In the genomic region with DNA sequence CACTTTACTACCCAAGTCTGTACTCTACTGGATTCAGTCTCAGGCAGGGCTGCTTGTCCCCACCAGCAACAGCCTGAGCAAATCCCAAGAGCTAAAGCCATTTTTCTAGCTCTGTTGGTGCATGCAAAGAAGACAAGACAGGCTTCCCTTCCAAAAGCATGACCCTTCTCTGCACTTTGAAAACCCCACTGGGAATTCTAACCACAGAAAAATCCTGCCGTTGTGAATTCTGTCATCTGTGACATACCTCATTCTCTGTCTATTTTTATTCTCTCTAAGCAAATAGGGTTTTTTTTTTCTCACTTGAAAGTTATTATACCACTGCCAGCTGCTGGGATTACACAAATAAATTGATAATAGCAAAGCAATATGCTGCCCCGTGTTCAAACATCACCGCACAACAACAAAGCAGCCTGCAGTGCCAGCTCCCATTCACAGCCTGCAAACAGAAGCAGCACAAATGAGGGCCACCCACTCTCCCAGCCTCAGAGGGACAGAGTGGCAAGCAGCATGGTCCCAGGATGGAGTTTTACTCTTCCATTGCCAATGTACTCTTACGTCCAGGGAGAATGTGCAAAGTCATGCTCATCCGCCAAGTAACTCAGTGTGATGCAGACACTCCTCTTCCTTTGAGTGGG, we compare ENCODE assay signal across 11 mouse cellular contexts. TPM values are rescaled to one million over a fixed set of nuclear protein-coding genes. Genes with fewer than 3 reads are reported as not detected.
DNase-seq lines count a peak whose midpoint lies in the region; ATAC-seq and TF ChIP-seq lines count a peak whose summit lies in the region.
"Had no signal": no experiment of that assay in that cellular context is flagged by ENCODE, and none has a peak within 500 bp of the region (broad histone marks: within the 10 kb centered on the region; RNA-seq: fewer than 3 reads in every experiment).

No protein-coding gene starts in this region.

- peaks cover 11% of the 10 kb centered on the region for H3K4me1 ChIP-seq in forebrain, embryonic 16.5 days (replicated peaks; ENCODE audit: control insufficient read depth, insufficient read depth, low read length)
- H3K4me1 ChIP-seq in midbrain, embryonic 15.5 days: peaks cover 12% of the 10 kb centered on the region; the same call in 1 of the 2 replicates
- H3K4me1 ChIP-seq in intestine, postnatal 0 days (replicated peaks; ENCODE audit: control insufficient read depth, insufficient read depth, low read length): no peaks in the 10 kb centered on the region

- no peak overlapping the region for H3K4me3 ChIP-seq in forebrain, embryonic 16.5 days (replicated peaks; ENCODE audit: low read length)
- H3K4me3 ChIP-seq in midbrain, embryonic 15.5 days: no peak overlapping the region
- no peak overlapping the region for H3K4me3 ChIP-seq in intestine, postnatal 0 days (ENCODE audit: low read depth, low read length)
- H3K4me3 ChIP-seq: gastrocnemius, adult 2 months had no signal

- ATAC-seq in forebrain, embryonic 16.5 days: peak; percentile 80
- ATAC-seq in midbrain, embryonic 15.5 days (replicated peaks): peak; percentile 21; the same call in 1 of the 2 replicates
- ATAC-seq in intestine, postnatal 0 days: no peak

- H3K27me3 ChIP-seq in forebrain, embryonic 16.5 days (replicated peaks; ENCODE audit: control insufficient read depth, insufficient read depth, low read length): no peaks in the 10 kb centered on the region
- peaks cover 6% of the 10 kb centered on the region; the same call in 1 of the 2 replicates for H3K27me3 ChIP-seq in midbrain, embryonic 15.5 days (replicated peaks)
- no peaks in the 10 kb centered on the region for H3K27me3 ChIP-seq in intestine, postnatal 0 days (replicated peaks; ENCODE audit: control insufficient read depth, insufficient read depth, low read length)

- H3K9me3 ChIP-seq in forebrain, embryonic 16.5 days (ENCODE audit: control insufficient read depth, low read length): no peaks in the 10 kb centered on the region
- H3K9me3 ChIP-seq in midbrain, embryonic 15.5 days: no peaks in the 10 kb centered on the region
- no peaks in the 10 kb centered on the region for H3K9me3 ChIP-seq in intestine, postnatal 0 days (ENCODE audit: control insufficient read depth)

- no peak overlapping the region for H3K4me2 ChIP-seq in forebrain, embryonic 16.5 days (ENCODE audit: low read length)
- H3K4me2 ChIP-seq in midbrain, embryonic 15.5 days: no peak overlapping the region
- H3K4me2 ChIP-seq in intestine, postnatal 0 days (replicated peaks; ENCODE audit: low read depth): no peak overlapping the region

- H3K27ac ChIP-seq in forebrain, embryonic 16.5 days (ENCODE audit: low read length): no peak overlapping the region
- no peak overlapping the region; the same call in 1 of the 2 replicates for H3K27ac ChIP-seq in midbrain, embryonic 15.5 days
- H3K27ac ChIP-seq in intestine, postnatal 0 days (ENCODE audit: low read depth, low read length): no peak overlapping the region
- H3K27ac ChIP-seq: gastrocnemius, adult 2 months had no signal

- no peak for TF ChIP-seq CTCF in intestine, postnatal 0 days (IDR thresholded peaks at IDR 0.05; ENCODE audit: low read depth)

- 8% methylated on average over 5 of the region's 5 CpGs for WGBS in forebrain, embryonic 16.5 days
- 14% methylated on average over 5 of the region's 5 CpGs for WGBS in midbrain, embryonic 15.5 days
- 70% methylated on average over 5 of the region's 5 CpGs for WGBS in intestine, postnatal 0 days

- H3K9ac ChIP-seq in forebrain, embryonic 16.5 days (replicated peaks; ENCODE audit: low read depth, low read length): no peak overlapping the region
- H3K9ac ChIP-seq in midbrain, embryonic 15.5 days: no peak overlapping the region
- no peak overlapping the region for H3K9ac ChIP-seq in intestine, postnatal 0 days (ENCODE audit: low read depth, low read length)

- H3K36me3 ChIP-seq in forebrain, embryonic 16.5 days (ENCODE audit: control insufficient read depth, insufficient read depth): no peaks in the 10 kb centered on the region
- H3K36me3 ChIP-seq in midbrain, embryonic 15.5 days (replicated peaks): no peaks in the 10 kb centered on the region
- no peaks in the 10 kb centered on the region for H3K36me3 ChIP-seq in intestine, postnatal 0 days (ENCODE audit: control insufficient read depth, insufficient read depth)

- peak; percentile 10 for DNase-seq in kidney, adult 9 months
- DNase-seq in kidney, postnatal 4 days: no peak
- DNase-seq in brain, adult 2 months (ENCODE audit: low read depth, low spot score): peak; percentile 67
- no peak for DNase-seq in thymus, postnatal 25 days
- no peak for DNase-seq in adrenal gland, postnatal 25 days
- DNase-seq: gastrocnemius, adult 2 months; kidney, adult 11 months; lung, adult 18-20 months had no signal

RNA-seq across cellular contexts. Expression of a gene that starts 13.7 kb away (rescaled TPM):
- polyA plus RNA-seq in forebrain, embryonic 16.5 days (2015; fragmentation: Nextera tagmentation; extraction: Ambion mirVana): 12.8 and 14.0 TPM in 2 replicates
- polyA plus RNA-seq in midbrain, embryonic 15.5 days (2015; fragmentation: Nextera tagmentation; extraction: Ambion mirVana): 6.5 and 7.1 TPM in 2 replicates
- 0.19 and 0.30 TPM in 2 replicates for total RNA-seq in adrenal gland, postnatal 25 days (2021)
- polyA plus RNA-seq in intestine, postnatal 0 days (2015; fragmentation: Nextera tagmentation; extraction: Ambion mirVana): 0.26 and 0.46 TPM in 2 replicates

Comparison
In these comparisons a context has a peak if more than half of its experiments do, and no peak if none do; other contexts are left out.
1. DNase-seq: peak in kidney, adult 9 months (single experiment) and brain, adult 2 months (single experiment); none in kidney, postnatal 4 days (0 of 2), thymus, postnatal 25 days (single experiment) and adrenal gland, postnatal 25 days (single experiment).